Mouse (Mus musculus) heart, postnatal 14 days (tissue): Measurements from ENCODE around the gene Atp13a4. TPM values are rescaled to one million over a fixed set of nuclear protein-coding genes. Genes with fewer than 3 reads are reported as not detected.

ENCODE experiments used
- total RNA-seq, 2 experiments: library from RNA; stranded (reverse); gene quantifications; 2 replicates each; pipeline ENCODE4 v1.2.3; 2021

Atp13a4 gene
- total RNA-seq, 2 experiments from 2014 or later, result not detected

Other genes starting within 250 kb of the Atp13a4 start
- not detected for gene Atp13a5, start 166.1 kb downstream of the Atp13a4 start, total RNA-seq
- gene Opa1, start 34.5 kb upstream of the Atp13a4 start, total RNA-seq, result 100 to 1,000 TPM; 132 to 142 TPM